Mouse (Mus musculus): ENCODE results near the gene Cadps2.

Gene Cadps2

DNA sequence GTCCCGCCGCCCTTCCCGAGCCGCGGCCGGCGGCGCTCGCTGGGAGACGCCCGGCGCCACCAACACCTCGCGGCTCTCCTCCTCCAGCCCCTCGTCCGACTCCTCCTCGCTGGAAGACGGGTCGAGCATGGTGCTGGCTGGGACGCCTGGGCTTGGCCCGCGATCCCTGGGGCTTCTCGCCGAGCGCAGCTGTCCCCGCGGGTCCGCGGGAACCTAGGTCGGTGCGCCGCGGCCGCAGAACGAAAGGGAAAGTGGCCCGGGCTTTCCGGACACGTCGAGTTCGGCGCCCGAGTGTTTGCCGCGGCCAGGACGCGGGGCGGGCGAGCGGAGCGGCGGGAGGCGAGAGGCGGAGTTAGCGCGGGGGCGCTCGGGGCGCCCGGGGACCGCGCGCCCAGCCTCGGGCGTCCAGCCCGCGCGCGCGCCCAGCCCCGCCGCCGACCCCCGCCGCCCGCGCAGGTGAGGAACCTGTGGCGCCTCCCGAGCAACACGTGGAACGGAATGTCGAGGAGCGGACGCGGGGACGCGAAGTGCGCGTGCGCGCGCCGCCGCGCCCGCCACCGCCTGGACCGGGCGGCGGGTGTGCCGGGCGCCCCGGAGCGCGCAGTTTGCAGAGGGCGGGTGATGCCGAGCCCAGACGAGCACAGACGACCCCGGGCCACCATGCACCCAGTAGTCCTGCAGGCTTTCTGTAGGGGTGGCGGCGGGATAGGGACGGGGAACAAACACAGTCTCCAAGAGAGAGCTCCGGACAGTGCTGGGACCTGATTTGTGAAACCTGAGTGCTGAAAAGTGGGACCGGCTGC is at the start of gene Cadps2:
Gene Cadps2, minus strand, starts transcription at position 413 of the 803 bp plus-strand sequence.
- peak; percentile 77 for DNase-seq

DNA sequence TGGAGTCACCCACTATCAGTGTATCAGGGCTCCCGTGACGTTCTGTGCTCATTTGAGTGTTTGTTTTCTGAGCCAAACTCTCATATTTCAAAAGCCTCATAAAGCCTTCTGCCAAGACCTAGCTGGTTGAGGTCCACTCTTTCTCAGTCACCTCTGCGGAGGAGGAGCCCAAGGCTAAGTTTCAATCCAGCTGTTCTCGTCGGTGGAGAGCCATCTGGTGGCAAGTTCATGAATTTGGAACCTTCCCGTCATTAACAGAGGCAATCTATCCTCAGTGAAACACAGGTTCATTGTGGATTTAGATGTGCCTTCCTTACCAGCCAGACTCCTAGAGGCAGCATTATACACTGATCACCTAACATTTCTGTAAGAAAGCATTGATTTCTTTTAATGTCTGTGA is 47.2 kb upstream of the Cadps2 start:
- peak; percentile 66 for DNase-seq

DNA sequence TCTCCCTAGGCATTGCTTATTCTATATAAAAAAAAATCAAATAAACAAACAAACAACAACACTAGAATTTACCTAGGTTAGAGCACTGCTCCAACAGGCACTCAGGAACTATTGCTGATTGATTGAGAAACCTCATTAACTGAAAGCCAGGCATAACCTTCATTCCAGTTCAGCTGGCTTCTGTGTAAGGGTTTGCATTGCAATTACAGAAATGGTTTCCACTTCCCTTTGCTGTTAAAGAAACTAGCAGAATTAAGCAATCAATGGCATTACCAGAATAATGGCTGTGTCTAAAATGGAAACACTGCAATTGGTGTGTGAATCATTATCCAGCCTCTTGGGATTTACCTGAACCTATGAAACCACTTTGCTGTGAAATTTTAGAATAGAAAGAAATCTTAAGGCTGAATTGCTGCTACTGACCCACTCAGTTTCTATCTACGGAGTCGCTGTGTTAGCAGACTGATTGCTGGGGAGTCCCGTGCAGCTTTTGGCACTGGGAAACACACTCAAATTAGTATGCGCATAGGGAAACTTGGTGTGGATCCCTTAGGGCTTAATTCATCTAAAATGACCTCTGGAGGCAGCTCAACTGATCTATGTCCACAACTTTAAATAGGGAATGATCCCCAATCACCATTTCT is 37.7 kb upstream of the Cadps2 start:
- DNase-seq: no peak

DNA sequence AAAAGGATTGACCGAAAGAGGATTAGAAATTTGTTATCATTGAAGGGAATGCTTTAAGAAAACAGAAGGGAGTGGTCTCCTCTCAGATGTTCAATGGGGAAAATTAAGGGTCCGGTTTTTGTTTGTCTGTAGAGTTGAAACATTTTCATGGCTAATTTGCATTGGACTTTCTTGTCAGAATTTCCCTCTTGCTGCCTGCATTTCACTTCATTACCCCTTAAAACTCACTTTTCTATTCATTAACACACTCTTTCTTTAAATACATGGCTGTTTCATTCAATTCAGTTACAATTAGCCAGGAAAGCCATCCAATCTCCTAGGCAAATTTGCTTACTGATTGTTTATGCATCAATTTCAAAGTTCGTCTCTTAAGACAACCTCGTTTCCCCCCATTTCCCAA is 37.1 kb upstream of the Cadps2 start:
- DNase-seq: no peak

DNA sequence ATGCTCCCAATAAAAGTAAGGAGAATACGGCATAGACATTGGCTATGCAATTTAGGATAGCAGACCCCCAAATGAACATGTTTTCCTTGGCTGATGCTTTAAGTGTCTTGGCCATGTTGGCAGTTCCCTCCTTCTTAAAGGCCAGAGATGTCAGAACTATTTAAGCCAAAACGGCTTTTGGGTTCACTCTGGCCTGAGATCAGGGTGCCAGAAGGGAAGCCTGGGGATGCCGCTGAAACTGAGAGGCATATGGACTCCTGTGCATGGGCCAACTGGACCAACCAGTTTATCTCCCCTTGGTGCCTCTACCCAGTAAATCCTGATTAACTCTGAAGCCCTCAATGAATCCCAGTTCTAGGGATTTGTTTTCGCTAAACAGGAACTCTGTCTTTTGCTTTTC is 34.6 kb upstream of the Cadps2 start:
- DNase-seq: no peak

DNA sequence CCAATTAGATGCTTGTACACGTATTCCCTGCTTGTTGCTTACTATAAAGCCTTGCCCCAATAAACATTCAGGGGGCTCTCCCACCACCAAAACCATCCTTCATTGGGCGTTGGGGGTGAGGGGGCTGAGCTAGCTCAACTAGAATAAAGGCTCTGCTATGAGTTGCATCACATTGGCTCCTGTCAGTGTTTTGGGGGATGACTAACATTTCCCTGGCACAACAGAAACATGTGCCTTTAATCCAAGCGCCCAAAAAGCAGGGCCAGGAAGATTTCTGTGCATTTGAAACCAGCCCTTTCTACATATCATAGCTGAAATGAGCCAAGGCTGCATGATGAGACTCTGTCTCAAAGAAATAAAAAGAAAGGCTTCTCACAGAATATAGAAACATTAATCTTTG is 34.0 kb upstream of the Cadps2 start:
- DNase-seq: no peak

DNA sequence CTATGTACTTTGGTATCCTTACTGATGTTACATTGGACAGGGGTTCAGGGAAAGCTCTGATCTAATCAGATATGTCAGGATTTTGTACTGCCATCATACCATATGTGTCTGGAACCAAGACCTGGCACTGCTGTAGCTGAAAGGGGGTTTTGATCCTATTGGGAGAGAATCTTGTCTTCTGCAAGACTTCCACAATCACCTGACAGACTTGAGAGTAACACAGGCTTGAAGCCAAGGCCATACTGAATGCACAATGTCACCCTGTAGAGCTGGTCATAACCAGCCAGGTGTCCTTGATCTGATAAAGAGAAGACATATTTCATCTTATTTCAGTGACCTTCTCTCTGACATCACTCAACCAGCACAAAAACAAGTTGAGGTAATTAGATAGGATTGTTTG is 30.8 kb upstream of the Cadps2 start:
- no peak for DNase-seq

DNA sequence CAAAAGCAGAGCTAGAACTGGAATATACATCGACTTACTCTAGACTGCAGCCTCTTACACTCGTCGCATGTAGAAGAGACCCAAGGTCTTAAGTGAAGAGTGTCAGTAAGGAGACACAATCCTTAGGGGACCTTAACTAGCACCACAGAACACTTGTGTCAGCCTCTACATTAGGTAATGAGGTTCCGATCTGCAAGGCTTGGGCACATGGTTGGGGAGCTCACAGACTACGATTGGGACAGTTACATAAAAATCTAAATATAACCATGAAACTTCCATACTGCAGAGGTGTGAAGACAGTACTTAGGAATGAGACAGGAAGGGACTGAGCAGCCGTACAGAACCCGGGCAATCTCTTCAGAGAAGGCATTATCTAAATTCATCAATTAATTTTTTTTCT is 27.1 kb upstream of the Cadps2 start:
- DNase-seq: no peak

DNA sequence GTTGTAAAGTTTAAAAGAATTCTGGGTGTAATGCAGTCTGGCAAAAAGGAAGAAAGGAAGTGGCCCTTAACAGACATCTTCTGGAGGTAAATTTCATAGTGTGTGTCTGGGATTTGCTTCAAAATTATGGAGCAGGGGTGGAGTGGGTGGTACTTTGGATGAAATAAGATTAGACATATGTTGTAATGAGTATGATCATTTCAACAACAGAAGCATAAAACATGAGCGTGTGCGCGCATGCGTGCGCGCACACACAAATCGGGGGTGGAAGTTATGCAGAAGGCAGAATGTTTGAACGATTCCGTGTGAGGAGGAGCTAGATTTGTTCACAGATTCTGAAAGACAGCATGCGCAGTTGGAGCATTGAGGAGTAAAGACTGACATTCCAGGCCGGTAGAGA is 14.2 kb upstream of the Cadps2 start:
- no peak for DNase-seq

DNA sequence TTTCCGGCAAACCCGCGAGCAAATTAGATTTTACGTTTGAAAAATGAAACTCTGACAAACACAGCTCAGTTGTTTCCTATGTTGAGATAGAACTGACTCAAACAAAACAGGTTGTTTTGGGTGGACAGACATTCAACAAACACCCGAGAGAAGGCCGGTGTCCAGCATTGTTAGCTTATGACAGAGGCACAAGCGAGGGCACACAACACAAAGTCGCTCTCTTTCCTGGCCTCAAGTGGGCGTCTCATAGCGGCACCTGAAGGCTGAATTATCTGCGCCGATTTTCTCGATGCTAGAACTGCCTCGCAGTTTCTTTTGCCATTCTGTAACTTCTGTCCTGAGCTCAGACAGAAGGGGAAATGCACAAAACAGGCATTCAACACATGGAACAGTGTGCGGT is 780 bp upstream of the Cadps2 start:
- DNase-seq: peak; percentile 40

DNA sequence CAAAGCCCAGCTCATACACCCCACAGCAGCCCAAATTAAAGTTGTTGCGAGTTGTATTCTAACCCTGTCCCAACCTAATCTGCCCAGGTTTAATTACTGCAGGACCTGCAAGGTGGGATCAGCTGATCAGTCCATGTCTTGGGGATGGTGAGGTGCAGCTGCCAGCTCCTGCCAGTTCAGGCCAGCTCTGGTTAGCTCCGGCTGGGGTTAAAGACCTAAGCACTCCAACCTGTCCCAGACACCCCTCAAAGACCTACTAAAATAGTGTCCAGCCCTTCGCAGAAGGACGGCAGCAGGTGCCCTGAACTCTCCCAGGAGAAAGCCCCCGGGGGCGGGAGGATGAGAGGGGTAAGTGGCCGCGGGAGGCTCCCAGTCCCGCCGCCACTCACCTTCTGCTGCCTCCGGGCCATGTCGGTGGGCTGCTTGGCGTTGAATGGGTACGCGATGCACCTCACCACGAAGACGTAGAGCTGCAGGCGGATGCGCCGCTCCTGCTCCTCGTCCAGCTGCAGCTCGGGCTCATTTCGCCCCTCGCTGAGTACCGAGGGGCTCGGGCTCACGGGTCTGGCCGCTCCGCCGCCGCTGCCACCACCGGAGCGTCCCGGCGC is 716 bp downstream of the Cadps2 start:
- DNase-seq: peak; percentile 50

DNA sequence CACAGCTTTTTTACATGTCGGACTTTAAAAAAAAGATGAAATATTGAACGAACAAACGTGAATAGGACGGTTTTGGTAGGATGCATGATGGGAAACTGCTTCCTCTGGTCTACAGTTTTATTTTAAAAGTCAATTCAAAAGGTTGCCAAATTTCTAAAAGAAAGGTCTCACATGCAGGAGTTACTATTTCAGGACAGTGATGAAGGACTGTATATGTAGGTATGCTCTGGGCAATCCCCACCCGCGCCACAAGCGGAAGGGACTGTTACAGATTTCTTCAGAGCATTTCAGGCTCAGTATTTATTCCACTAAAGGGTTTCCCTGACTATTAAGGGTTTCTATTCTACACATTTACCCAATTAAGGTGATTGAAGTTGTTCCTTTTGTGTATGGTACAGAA is 1.6 kb downstream of the Cadps2 start:
- no peak for DNase-seq

DNA sequence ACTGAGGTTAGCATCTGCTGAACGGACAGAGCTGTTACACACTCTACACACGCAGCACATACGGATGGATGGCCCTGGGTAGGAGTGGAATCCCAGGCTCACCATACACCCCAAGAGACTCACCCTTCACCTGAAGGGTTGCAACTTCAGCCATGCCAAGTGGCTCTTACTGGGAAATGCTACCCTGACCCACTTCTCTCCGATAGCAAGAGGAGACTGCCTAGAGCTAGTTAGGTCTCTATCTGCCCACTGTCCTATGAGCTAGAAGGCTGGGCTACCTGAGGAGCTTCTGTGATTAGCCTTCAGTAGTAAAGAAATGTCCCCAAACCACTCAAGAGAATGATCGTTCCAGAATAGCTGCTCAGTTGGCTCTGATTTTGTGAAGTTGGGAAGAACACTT is 2.1 kb downstream of the Cadps2 start:
- no peak for DNase-seq

DNA sequence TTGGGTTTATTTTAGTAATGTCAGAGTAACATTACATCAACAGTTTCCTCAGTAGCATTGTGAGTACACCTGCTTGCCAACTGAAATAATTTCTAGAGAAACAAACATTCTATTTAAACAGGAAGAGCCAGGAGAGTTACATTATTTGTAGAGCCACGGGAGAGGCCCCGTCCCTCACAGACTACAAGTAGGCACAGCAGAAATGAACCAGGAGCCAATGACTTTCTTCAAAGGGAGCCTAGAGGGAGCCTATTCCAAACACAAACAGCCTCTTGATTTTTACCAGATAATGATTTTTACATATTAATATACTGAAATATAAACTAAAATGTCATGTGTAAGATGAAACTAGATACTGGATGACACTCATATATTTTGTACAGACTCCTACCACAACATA is 2.5 kb downstream of the Cadps2 start:
- DNase-seq: no peak

DNA sequence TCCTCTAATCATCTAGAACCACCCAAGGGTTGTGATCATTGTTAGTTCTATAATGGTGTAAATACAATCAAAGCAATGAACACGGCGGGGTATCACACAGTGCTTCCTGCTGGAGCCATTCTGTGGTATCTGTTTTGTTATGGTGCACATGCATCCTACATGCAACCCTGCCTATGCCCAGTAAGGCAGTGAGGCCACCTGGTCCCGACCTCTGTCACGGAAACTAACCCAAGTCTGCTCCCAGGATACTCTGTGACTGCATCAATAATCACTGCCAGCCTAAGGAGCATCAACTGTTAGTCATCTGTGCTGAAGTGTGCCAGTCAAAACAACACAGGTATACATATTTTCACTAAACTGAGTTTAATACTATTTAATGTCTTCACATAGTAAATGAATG is 3.7 kb downstream of the Cadps2 start:
- DNase-seq: no peak

DNA sequence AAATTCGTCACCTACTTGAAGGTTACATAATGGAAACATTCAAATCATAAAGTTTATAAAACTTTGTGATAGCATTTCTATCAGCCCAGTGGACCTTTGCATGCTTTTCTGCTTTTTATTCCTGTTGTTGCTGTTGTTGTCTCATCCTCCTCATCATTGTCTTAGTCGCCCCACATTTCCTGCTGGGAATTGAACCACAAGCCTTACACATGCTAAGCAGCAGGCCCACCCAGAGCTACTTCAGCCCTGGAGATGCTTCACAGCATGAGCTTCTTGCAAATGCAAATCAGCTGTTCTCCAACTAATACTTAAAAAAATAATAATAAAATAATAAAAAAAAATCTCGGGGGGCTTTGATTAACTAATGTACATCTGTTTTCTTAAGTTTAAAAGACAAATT is 8.5 kb downstream of the Cadps2 start:
- no peak for DNase-seq

DNA sequence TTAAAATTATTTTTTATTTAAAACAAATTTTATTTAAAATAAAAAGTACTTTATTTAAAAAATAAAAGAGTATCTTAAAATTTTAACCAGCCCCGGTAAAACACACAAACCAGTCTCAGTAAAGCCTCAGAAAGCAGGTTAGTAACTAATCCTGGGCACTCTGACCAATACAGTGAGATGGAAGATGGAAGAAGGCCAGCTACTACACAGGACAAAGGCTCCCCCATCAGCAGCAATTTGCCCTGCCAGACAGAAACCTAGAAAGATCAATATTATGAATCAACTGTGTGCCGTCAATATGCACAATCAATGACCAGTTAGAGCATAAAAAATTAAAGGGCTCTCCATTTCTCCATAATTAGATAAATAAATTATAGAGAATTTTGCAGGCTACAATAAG is 9.9 kb downstream of the Cadps2 start:
- DNase-seq: no peak

DNA sequence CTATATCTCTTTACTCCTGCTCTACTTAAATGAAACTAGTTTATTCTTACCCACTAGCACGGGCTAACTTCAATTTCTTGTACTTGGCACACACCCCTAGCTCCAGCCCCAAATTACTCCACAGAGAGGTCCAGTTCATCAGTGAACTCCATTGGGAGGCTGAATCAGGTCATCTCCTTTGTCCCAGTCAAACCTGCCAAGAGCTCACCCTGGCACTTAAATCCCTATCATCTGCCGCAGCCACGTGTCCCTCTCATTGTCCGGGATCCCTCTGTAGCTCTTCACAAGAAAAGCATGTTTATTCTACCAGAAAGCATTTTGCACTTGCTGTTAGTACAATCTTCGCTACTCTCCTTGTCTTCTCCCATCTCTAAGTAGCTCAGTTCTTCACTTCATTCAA is 17.4 kb downstream of the Cadps2 start:
- DNase-seq: no peak

DNA sequence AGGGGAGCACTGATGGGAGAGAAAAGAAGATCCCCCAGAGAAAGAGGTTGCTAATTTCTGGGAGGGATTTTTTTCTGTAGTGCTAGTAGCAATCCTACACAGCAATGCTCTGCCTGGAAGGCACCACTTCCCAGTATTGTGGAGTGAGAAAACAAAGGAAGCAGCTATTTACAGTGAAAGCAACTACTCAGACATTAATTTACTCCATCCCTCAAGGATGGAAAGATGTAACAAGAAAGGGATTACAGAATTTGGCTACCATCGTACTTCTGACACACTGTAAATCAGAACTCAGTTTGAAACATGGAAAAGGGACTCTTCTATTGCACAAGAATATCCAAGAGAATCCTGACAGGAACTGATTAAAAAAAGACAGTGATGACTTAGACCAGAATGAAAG is 29.1 kb downstream of the Cadps2 start:
- no peak for DNase-seq

DNA sequence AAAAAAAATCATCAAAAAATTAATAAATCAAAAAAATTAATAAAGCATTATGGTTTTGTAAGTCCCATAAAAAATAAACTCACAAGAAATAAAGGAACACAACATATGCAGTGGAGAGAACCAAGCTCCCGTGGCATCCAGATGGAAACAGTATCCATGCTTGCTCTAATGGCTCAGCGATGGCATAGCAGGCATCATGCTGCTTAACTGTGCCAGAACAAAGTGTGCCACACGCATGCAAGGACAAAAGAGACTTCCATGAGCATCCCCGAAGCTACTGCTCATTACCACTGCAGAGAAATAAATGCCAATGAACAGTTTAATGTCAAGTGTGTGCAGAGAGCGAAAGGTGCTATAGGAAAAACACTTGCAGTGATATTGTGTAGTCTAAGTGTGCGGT is 29.9 kb downstream of the Cadps2 start:
- no peak for DNase-seq

DNA sequence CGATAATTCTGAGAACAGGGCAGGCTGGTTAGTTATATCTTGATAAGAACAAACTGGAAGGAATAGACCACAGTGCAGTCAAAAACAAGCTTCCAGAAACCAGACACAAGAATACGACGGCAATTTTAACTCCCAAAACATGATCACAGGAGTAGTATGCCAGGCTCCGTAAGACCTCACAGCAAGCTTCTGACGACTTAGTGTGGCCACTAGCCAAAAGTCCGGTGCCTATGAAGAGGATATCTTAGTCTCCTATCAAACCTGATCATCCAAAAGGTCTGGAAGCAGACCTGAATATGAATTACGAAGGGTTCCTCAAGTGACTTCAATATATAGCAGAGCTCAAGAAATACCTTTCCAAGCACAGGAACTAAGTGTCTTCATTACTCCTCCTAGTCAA is 33.9 kb downstream of the Cadps2 start:
- DNase-seq: no peak

DNA sequence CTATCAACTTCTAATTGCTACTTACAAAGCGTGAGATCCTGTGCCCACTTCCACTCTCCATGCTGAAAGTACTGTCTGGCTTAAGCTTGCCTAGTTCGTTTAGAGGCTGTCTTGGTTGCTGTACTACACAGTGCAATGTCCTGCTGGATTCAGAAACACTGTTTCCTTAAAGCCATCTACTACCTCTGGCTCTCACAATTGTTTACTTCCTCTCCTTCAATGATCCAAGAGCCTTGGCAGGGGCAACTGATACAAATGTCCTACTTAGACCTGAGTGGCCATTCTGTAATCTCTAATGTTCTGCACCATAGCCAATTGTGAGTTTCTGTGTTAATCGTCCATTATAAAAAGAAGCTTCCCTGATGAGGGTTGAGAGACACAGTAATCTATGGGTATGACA is 47.4 kb downstream of the Cadps2 start:
- DNase-seq: no peak

DNA sequence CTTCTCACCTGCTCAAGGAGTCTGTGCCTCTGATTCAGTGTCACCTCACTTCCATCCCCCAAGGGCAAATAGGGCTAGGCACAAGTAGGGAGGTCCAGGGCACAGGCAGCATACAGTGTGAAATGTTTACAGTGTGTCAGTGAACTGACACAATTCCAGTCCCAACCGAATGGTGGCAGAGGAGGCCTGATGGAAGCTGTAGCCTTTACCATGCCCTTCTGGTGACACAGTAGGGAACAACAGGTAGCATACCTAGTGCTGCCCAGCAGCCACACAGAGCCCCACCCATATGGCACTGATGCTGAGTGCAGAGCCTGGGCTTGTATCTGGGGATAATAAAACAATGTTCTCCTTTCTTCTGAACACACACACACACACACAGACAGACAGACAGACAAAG is 61.6 kb downstream of the Cadps2 start:
- peak; percentile 15 for DNase-seq

DNA sequence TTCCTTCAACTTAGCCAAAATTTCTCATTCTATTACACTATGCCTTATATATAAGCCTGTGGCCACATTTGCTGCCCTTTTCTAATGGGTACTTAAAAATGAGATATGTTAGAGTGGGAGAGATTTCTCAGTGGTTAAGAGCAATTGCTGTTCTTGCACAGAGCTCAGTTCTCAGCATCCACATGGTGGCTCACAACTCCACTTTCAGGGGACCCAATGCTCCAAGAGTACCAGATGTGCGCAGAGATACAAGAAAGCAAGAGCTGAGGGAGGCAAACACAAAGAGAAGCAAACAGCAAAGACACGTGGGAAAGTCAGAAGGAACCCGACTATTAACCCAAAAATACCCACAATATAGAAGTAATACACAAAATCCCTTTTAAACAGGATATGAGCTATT is 77.0 kb downstream of the Cadps2 start:
- DNase-seq: peak; percentile 7
